Mouse (Mus musculus) right cerebral cortex, adult 18-20 months (tissue): ENCODE results near the gene Tbx5.
"Not testable (repeated sequence)": the region's sequence is repeated elsewhere in the genome, so short reads cannot be mapped to it uniquely, and the experiment has no call there.

ENCODE experiments used
- DNase-seq: peaks from one replicate; pipeline ENCODE4 v3.0.0; 2022; ENCODE audit warnings: mixed read lengths

Gene Tbx5

DNA sequence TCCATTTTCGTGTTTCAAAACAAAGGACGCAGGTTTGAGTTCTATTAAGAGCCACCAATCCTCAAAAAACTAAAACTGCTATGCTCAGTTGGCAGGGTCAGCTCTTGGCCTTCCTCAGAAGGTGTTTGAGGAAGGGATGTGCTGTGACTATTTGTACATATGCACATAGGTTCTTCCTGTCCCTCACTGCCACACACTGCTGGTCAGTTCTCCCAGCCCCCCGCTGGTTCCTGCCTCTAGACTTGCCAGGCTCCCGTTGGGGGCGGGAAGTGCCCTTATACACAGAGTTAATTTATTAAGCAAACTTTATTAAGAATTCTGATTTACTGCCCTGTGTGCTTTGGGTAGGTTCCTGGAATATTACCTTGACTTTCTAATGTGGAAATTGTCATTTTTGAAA, 11.9 kb downstream of the Tbx5 start:
- DNase-seq = no peak

DNA sequence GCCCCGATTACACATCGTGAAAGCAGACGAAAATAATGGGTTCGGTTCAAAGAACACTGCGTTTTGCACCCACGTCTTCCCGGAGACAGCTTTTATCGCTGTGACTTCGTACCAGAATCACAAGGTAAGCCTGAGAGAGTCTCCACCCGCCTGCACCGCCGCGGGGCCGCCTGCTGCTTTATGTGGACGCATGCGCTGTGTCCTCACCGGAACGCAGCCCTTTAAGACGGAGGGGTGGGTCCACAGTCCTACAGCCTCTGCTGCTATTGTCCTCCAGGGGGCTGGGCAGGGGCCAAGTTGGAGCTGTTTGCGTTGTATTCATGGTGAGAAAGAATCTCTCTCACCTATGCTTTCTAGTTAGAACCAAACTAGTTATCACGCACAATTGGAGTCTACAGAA, 12.5 kb downstream of the Tbx5 start:
- peak; percentile 9 for DNase-seq

DNA sequence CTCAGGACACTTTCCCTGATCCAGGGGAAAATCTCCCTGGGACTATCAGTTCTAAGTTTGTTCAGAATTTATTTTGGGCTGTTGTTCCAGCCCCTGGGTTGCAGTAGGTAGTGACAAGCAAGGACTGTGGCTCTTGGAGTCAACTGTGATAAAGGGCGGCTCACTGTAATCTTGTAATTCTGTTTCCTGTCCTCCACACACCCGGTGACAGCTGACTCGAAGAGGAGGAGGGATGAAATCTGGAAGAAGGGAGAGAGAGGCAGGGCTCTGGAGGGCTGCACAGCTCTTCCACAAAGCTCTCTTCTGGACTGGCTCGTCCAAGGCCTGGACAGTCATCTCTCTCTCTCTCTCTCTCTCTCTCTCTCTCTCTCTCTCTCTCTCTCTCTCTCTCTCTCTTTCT, 24.6 kb downstream of the Tbx5 start:
- DNase-seq = no peak

DNA sequence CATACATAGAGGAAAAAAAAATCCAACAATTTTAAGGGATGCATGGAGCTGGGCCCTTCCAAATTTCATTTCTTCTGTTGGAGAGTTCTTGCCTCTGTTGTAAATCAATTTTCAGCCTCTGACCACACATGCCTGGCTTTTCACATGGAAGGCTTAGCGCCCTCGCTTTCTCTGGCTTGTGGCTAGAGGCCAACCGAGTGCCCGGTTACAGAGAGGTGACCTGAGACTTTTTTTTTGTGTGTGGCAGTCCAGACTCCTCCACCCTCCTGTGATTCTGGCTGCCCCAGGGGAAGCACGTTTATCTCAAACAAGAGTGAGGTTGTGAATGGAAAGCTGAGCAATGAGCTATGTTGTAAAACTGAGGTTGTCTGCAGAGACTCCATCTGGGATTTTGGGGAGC, 28.8 kb downstream of the Tbx5 start:
- no peak for DNase-seq

DNA sequence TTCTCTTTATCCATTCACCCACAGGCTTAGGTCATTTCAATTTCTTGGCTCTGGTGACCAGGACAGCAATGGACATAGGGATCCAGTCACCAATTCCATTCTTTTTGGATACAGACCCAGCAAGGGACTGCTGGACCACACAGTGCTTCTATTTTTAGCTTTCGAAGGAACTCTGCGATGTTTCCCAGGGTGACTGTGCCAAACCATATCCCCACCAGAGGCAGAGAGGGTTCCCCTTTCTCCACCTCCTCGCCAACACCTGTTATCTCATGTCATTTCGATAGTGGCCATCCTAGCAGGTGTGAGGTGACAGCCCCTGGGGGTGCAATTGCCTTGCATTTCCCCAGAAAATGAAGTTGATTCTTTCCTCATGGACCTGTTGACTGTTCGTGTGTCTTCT, 30.0 kb downstream of the Tbx5 start:
- DNase-seq = no peak

DNA sequence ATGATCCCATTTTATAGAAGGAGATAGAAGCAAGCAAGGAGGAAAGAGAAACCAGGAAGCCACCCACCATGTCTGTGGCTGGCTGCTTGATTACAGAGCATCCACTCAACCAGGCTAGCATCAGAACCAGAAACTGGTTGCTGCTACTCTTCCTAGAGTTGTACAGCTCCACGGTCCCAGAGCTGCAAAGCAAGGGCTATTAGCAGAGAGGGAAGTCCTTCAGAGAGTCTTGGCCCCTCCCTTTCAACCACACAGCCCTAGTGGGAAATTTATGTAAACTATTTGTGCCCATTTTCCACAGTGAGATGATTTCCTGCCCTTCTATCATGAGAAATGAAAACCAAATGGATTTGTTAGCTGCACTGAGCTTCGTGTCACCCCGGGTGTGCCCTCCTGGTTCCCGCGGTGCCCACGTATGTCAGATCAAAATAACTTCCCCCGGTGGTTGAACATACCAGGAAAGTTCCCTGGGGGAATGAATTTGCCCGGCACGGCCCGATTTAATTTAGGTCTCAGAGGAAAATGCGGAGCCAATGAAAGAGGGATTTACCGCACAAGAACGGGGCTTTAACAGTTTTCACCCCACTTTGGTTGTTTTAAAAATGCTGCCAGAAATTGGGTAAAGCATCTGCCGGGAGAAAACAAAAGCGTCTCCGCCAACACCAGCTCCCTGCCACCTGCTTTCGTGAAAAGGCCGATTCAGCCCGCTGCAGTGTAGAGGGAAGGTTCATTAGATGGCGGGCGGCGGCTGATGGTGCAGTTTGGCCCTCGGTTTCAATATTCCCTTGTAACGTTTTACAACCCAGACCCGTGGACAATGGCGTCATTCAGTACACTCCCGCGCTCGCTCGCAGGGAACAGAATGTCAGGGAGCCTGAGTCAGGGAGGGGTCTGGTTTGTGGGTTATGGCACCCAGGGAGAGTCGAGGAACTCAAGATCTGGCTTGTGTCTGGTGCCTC, 34.1 kb downstream of the Tbx5 start:
- peak; percentile 24 for DNase-seq

DNA sequence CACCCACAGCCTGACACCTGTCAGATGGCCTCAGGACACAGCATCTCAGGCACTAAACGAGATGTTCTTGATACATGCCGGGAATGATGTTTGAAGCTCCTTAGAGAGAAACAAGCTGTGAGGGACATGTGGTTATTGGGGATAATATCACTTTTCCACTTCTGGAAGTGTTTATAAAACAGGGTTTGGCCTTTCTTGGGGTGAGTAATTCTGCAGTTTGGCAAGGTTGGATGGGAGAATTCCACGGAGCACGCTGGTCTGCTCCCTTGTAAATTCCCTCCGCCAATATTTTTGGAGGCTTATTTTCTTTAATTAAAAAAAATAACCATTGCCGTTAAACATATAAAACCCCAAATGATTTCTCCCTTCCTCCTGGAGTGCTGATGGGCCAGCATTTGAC, 35.5 kb downstream of the Tbx5 start:
- no peak for DNase-seq

DNA sequence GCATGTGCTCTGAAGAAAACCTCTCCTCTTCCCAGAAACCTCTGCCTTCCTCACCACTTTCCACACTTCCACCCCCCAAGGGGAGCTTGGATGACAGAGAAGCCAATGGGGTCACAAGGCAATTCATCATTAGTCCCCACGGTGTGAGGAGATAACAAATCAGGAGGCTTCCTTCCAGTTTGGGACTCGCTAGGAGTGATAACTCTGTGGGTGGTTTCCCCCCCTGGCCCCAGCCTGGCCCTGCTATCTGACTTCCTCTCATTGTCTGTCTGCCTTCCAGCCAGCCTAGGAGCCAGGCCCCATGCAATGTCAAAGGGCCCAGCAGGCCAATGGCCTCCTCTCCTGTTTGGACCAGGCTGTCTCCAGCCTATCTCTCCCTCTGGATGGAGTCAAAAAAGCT, 43.0 kb downstream of the Tbx5 start:
- no peak for DNase-seq

DNA sequence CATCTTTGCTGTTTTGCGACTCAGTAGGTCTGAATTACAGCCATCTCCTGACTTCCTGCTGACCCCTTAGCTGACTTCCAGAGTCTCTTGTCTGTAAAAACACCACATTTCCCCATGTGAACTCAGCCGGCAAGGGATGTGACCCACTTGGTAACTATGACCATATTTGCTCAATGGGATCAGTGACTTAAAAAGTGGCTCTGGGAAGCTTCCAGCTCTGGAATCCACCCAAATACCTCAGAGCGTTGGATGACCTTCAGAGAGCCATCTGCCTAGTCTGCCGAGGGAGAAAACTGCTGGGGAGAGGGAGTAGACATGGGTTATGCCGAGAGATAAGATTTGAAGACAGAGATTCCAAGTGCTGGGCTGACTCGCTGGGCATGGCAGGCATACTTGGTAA, 44.7 kb downstream of the Tbx5 start:
- no peak for DNase-seq

DNA sequence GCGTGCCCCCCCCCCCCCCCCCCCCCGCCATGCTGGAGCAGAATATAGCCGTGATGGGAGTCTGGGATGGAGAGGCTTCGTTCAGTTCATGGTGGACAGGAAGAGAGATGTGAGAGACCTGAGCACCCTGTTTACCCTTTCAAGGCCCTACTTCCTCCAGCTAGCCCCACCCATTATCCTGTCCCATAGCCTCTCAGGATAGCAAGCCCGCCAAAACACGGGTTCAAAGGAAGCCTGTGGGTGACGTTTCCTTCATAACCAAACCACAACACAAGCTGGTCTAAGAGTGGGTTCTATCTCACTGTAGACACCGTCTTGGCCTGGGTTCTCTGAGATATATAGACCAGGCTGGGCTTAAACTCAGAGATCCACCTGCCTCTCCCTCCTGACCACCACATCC, 53.1 kb downstream of the Tbx5 start:
- no peak for DNase-seq

DNA sequence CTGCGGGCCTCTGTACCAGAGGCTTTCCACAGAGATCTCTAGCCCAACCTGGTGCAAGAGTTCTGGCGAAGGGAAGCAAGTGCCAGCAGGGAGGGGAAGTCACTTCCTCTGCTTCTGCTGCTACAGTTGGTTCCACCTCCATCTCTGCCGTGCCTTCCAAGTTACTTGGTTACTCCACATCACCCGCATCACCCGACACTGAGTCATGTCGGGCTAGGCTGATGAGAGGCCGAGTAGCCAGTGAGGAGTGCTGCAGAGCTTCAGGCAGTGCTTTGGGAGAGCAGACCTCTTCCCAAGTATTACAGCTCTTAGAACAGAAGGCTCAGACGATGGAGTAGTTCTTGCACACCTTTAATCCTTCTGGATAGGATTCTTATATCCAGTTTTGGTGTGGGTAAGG, 54.9 kb downstream of the Tbx5 start:
- DNase-seq = peak; percentile 3

DNA sequence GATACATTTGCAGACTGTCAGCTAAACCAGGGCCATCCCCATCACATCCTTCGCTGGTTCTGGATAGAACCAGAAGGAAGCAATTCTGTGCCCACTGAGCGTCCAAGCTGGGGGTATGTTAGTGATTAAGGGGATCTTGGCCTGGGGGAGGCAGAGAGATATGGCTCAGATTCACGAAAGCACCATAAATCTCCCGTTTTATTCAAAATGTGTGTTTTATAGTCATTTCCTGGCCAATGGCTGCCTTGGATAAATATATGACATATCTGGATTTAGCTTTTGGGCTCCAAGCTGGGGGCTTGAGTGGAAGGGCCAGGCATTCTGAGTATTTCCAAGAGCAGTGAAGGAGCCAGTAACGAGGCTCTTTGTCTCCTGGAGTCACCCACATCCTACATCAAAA, 59.5 kb downstream of the Tbx5 start:
- no peak for DNase-seq

DNA sequence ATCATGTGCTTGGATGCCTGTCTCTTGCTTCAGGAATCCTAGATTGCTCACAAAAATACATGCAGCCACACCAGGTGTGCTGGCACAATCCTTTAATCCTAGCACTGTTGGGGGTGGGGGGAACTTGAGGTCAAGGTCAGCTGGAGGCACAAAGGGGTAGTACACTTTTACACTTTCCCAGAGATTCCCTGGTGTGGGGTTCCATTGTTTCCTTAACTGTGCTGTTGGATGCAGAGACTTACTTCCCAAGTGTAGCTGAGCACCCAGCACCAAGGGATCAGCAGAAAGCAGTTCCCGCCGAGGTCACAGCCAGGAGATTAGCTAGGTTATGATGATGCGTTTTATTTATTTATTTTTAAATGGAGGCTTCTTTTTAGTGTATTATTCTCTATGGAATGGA, 60.6 kb downstream of the Tbx5 start:
- DNase-seq = no peak

DNA sequence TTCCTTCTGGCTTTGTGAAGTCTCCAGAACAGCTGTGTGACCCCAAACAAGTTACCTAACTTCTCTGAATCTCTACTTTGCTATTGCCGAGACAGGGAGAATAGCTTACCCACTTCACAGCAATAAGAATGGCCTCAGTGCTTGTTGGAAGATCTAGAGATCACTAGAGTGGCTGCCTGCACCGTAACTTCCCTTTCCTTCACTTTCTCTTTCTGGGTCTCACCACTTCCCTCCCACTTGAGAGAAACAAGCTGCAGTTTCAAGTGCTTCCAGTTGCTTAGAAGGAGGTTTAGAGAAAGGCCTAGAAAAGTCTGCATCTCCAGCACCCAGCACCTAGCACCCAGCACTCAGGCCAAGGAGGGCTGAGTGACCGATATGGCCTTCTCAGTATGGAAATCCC, 64.1 kb downstream of the Tbx5 start:
- DNase-seq = no peak

DNA sequence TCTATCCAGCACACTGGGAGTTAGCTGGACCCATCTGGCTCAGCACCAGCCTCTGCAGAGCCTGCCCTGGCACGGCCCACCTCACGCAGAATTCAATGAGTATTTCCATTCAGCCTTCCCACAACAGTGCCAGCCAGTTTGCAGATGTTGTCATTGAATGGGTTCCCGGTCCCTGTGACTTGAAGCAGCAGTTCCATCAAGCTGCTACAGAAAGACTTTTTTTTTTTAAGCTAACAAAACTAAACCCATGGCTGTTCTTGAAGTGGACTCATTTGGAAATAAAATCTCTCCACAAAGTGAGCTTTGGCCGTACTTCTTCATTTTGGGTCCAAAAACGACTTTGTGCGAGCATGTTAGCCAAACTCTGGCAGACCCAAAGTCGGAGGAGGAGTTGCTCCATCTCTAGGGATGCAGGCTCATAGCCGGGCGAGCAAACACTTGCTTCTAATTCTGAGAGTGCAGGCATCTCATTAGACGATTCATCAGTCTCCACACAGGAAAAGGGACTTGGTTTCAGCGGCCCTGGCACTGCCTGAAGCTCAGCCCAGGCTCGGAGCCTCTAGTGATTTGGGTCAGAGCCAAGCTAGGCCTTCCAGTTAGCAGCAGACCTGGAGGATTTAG, 84.2 kb downstream of the Tbx5 start:
- peak; percentile 70 for DNase-seq

DNA sequence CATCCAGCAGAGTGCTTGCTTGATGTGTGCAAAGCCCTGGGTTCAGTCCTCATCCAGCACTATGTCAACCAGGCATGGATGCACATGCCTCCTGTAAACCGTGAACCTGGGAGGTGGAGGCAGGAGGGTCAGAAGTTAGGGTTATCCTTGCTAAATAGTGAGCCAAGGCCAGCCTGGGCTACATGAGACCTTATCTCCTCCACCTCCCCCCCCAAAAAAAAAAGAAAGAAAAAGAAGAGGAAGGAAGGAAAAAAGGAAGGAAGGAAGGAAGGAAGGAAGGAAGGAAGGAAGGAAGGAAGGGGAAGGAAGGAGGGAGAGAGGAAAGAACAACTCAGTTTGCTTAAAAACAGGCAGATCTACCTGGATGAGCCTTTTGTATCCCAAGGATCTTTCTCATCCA, 85.9 kb downstream of the Tbx5 start:
- not testable (repeated sequence) for DNase-seq

DNA sequence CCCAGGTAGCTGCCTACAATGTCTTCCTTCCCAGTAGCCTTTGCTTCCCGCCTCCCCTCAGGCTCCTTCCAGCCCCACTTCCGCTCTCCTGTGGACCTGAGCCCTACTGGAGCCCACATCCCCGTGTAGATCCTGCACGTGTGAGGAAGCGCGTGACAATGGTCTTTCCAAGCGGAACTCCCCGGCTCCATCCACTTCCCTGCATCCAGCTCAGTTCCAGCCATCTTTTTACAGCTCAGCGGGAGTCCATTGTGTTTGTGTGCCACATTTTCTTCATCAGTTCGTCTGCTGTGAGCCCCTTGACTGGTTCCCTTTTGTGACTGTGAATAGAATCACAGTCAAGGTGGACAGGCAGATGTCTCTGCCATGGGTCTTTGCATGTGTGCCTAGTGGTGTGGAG, 88.5 kb downstream of the Tbx5 start:
- DNase-seq = no peak

DNA sequence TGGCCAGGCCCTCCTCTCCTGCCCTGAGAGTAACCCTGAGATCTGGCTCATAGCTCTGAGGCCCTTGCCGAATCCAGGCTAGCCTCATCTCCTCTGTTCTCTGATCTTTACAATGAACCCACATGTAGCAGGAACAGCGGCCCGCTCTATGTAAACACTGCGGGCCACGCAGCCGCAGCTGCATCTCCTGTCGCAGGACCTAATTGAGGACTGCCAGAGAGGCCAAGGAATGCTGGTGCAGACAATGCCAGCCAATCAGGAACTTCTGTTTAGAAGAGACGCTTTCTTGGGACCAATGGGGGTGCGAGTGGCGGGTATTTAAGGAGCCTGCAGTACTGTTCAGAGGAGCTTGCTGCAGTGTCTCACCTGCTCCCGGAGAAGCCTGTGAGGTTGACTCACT, 89.8 kb downstream of the Tbx5 start:
- no peak for DNase-seq
